Mouse (Mus musculus) G1E (cell line): Measurements from ENCODE around the gene Ptpn22. TPM values are rescaled to one million over a fixed set of nuclear protein-coding genes. Genes with fewer than 3 reads are reported as not detected.

Experiments used
- ATAC-seq: 2 replicates; pipeline ENCODE4 v1.8.0; 2016; ENCODE audit warnings: mild to moderate bottlenecking; ENCODE audit not compliant: insufficient number of reproducible peaks, poor library complexity, low FRiP score, severe bottlenecking; ENCODE audit errors: extremely low read depth
- DNase-seq: peaks from one replicate; pipeline ENCODE4 v3.0.0; 2012; ENCODE audit warnings: low spot score
- H3K27me3 ChIP-seq: 2 replicates; pipeline ENCODE4 v1.6.1; 2012; ENCODE audit warnings: mild to moderate bottlenecking, low read length, inconsistent platforms; ENCODE audit not compliant: insufficient read depth
- H3K36me3 ChIP-seq: replicated peaks from 2 replicates; pipeline ENCODE3; 2012; ENCODE audit warnings: mild to moderate bottlenecking, inconsistent platforms
- H3K4me1 ChIP-seq: 2 replicates; pipeline ENCODE4 v1.6.1; 2012; ENCODE audit warnings: low read depth, low read length, inconsistent platforms, mixed read lengths; ENCODE audit not compliant: insufficient read depth
- H3K4me3 ChIP-seq: 2 replicates; pipeline ENCODE4 v1.5.1; 2012; ENCODE audit warnings: low read depth, mild to moderate bottlenecking, inconsistent platforms, low read length, moderate library complexity, mixed read lengths
- H3K9me3 ChIP-seq: replicated peaks from 2 replicates; pipeline ENCODE4 v1.6.1; 2012; ENCODE audit warnings: inconsistent platforms
- CTCF ChIP-seq: IDR thresholded peaks from 2 replicates; pipeline ENCODE4 v1.5.1; 2012; ENCODE audit warnings: low read depth, low read length, inconsistent platforms, mixed read lengths
- GATA1 ChIP-seq: IDR thresholded peaks from 2 replicates; pipeline ENCODE4 v1.6.1; 2012; ENCODE audit warnings: borderline replicate concordance, low read length, inconsistent platforms, mixed read lengths
- GATA2 ChIP-seq: IDR thresholded peaks from 2 replicates; pipeline ENCODE4 v1.6.1; 2012; ENCODE audit warnings: low read depth, low read length, inconsistent platforms, borderline replicate concordance
- POLR2AphosphoS5 ChIP-seq: IDR thresholded peaks from 2 replicates; pipeline ENCODE4 v1.6.1; 2012; ENCODE audit warnings: low read depth, low read length, inconsistent platforms; ENCODE audit not compliant: insufficient replicate concordance
- TAL1 ChIP-seq: conservative IDR thresholded peaks from 2 replicates; pipeline ENCODE4 v1.6.1; 2012; ENCODE audit warnings: low read depth, low read length, inconsistent platforms, mixed read lengths
- polyA plus RNA-seq: library from polyadenylated mRNA; stranded (reverse); fragments of >175 nt; gene quantifications from 2 replicates; pipeline ENCODE4 v1.2.3, GENCODE M21; 2012
- total RNA-seq, 2 experiments: library from RNA; stranded (forward) in 1 of 2; stranded (reverse) in 1 of 2; fragments of 200-1000 nt in 1 of 2; fragments of >200 nt in 1 of 2; fragmentation: Nextera tagmentation in 1 of 2; gene quantifications; 2 replicates each; pipeline ENCODE4 v1.2.3; 2014 to 2017

Ptpn22 gene
- total and polyA plus RNA-seq, 3 experiments = 0.16 TPM; not detected in 2

DNA sequence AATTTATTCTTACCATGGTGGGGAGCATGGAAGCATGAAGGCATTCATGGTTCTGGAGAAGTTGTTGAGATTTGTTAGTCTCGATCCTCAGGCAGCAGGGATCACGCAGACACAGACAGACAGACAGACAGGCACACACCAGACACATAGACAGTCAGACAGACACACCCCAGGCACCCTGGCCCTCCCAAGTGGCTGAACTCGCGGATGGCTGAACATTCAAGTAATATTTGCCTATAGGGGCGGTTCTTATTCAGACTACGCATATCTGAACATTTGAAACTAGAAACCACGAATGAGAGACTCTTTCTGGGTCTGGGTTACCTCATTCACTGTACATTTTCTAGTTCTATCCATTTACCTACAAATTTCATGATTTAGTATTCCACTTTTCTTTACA is 89.1 kb downstream of the Ptpn22 start:
- peaks cover 38% of the 10 kb centered on the region for H3K36me3 ChIP-seq
- DNase-seq = no peak
- H3K27me3 ChIP-seq = no peaks in the 10 kb centered on the region
- no peaks in the 10 kb centered on the region for H3K9me3 ChIP-seq
- H3K4me1 ChIP-seq = peaks cover 9% of the 10 kb centered on the region
- no peak overlapping the region for H3K4me3 ChIP-seq
- ATAC-seq = no peak
- TF ChIP-seq CTCF (no peak), GATA1 (no peak), POLR2AphosphoS5 (no peak), TAL1 (no peak), GATA2 (no peak)

DNA sequence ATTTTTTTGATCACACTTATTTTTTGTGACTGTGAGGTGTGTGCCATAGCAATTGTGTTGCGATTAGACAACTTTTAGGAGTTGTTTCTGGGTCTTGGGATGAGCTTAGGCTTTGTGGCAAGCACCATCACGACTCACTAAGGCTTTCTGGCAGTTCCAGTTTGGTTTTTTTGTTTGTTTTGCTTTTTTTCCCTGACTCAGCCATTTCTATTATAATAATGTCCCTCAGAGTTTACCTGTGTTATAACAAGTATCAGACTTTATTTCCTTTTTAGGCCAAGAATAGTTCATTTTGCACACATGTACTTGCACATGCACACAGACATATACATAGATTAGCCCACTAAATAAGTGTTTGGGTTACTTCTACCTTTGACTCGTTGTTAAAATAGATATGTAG is 101.0 kb downstream of the Ptpn22 start:
- Histone ChIP-seq H3K36me3 (peaks cover 67% of the 10 kb centered on the region), H3K4me3 (no peak overlapping the region), H3K4me1 (no peaks in the 10 kb centered on the region; the same call in 1 of the 2 replicates), H3K27me3 (no peaks in the 10 kb centered on the region), H3K9me3 (no peaks in the 10 kb centered on the region)
- DNase-seq = no peak
- TF ChIP-seq CTCF = no peak
- no peak for TF ChIP-seq GATA1
- no peak for TF ChIP-seq POLR2AphosphoS5
- no peak for TF ChIP-seq TAL1
- TF ChIP-seq GATA2 = no peak
- no peak for ATAC-seq

Other genes starting within 250 kb of the Ptpn22 start
- gene Atg4a-ps, start 213.7 kb upstream of the Ptpn22 start, total RNA-seq (2014; fragmentation: Nextera tagmentation) = 1.3 TPM in 1 of 2 replicates, not detected in the other
- 1.1 and 1.2 TPM in 2 replicates for gene Atg4a-ps, start 213.7 kb upstream of the Ptpn22 start, total RNA-seq (2017)
- not detected in 2 replicates for gene Atg4a-ps, start 213.7 kb upstream of the Ptpn22 start, polyA plus RNA-seq
- gene Olfml3, start 121.8 kb upstream of the Ptpn22 start, total RNA-seq (2014; fragmentation: Nextera tagmentation) = 0.75 TPM in 1 of 2 replicates, not detected in the other
- gene Olfml3, start 121.8 kb upstream of the Ptpn22 start, total RNA-seq (2017) = 0.46 and 0.60 TPM in 2 replicates
- gene Olfml3, start 121.8 kb upstream of the Ptpn22 start, polyA plus RNA-seq = not detected in 2 replicates
- gene Gm10964, start 120.4 kb upstream of the Ptpn22 start, total RNA-seq (2014; fragmentation: Nextera tagmentation) = not detected in 2 replicates
- gene Gm10964, start 120.4 kb upstream of the Ptpn22 start, total RNA-seq (2017) = not detected in 2 replicates
- not detected in 2 replicates for gene Gm10964, start 120.4 kb upstream of the Ptpn22 start, polyA plus RNA-seq
- gene Hipk1, start 68.2 kb upstream of the Ptpn22 start, total RNA-seq (2014; fragmentation: Nextera tagmentation) = 188 and 208 TPM in 2 replicates
- 47.7 and 57.5 TPM in 2 replicates for gene Hipk1, start 68.2 kb upstream of the Ptpn22 start, total RNA-seq (2017)
- 39.1 and 42.6 TPM in 2 replicates for gene Hipk1, start 68.2 kb upstream of the Ptpn22 start, polyA plus RNA-seq
- gene Dclre1b, start 50.4 kb upstream of the Ptpn22 start, total RNA-seq (2014; fragmentation: Nextera tagmentation) = 21.8 and 28.6 TPM in 2 replicates
- gene Dclre1b, start 50.4 kb upstream of the Ptpn22 start, total RNA-seq (2017) = 8.0 and 8.6 TPM in 2 replicates
- gene Dclre1b, start 50.4 kb upstream of the Ptpn22 start, polyA plus RNA-seq = 2.6 and 5.7 TPM in 2 replicates
- 13.5 and 30.8 TPM in 2 replicates for gene Ap4b1, start 50.3 kb upstream of the Ptpn22 start, total RNA-seq (2014; fragmentation: Nextera tagmentation)
- 24.1 and 24.4 TPM in 2 replicates for gene Ap4b1, start 50.3 kb upstream of the Ptpn22 start, total RNA-seq (2017)
- gene Ap4b1, start 50.3 kb upstream of the Ptpn22 start, polyA plus RNA-seq = 2.5 and 3.4 TPM in 2 replicates
- 3.1 and 8.7 TPM in 2 replicates for gene Gm43064, start 50.2 kb upstream of the Ptpn22 start, total RNA-seq (2014; fragmentation: Nextera tagmentation)
- 0.82 TPM in 1 of 2 replicates, not detected in the other for gene Gm43064, start 50.2 kb upstream of the Ptpn22 start, total RNA-seq (2017)
- 0.05 and 0.13 TPM in 2 replicates for gene Gm43064, start 50.2 kb upstream of the Ptpn22 start, polyA plus RNA-seq
- gene Bcl2l15, start 27.2 kb upstream of the Ptpn22 start, total RNA-seq (2014; fragmentation: Nextera tagmentation) = not detected in 2 replicates
- 0.58 and 1.1 TPM in 2 replicates for gene Bcl2l15, start 27.2 kb upstream of the Ptpn22 start, total RNA-seq (2017)
- gene Bcl2l15, start 27.2 kb upstream of the Ptpn22 start, polyA plus RNA-seq = not detected in 2 replicates
- gene Rsbn1, start 54.3 kb downstream of the Ptpn22 start, total RNA-seq (2014; fragmentation: Nextera tagmentation) = 38.9 and 39.6 TPM in 2 replicates
- gene Rsbn1, start 54.3 kb downstream of the Ptpn22 start, total RNA-seq (2017) = 29.4 and 34.7 TPM in 2 replicates
- gene Rsbn1, start 54.3 kb downstream of the Ptpn22 start, polyA plus RNA-seq = 13.3 and 16.5 TPM in 2 replicates
- gene Phtf1, start 108.3 kb downstream of the Ptpn22 start, total RNA-seq (2014; fragmentation: Nextera tagmentation) = 14.4 and 17.2 TPM in 2 replicates
- gene Phtf1, start 108.3 kb downstream of the Ptpn22 start, total RNA-seq (2017) = 34.8 and 36.1 TPM in 2 replicates
- gene Phtf1, start 108.3 kb downstream of the Ptpn22 start, polyA plus RNA-seq = 13.3 and 19.5 TPM in 2 replicates